Comparison of ENCODE assay signal across 1 mouse cellular context in the genomic region with DNA sequence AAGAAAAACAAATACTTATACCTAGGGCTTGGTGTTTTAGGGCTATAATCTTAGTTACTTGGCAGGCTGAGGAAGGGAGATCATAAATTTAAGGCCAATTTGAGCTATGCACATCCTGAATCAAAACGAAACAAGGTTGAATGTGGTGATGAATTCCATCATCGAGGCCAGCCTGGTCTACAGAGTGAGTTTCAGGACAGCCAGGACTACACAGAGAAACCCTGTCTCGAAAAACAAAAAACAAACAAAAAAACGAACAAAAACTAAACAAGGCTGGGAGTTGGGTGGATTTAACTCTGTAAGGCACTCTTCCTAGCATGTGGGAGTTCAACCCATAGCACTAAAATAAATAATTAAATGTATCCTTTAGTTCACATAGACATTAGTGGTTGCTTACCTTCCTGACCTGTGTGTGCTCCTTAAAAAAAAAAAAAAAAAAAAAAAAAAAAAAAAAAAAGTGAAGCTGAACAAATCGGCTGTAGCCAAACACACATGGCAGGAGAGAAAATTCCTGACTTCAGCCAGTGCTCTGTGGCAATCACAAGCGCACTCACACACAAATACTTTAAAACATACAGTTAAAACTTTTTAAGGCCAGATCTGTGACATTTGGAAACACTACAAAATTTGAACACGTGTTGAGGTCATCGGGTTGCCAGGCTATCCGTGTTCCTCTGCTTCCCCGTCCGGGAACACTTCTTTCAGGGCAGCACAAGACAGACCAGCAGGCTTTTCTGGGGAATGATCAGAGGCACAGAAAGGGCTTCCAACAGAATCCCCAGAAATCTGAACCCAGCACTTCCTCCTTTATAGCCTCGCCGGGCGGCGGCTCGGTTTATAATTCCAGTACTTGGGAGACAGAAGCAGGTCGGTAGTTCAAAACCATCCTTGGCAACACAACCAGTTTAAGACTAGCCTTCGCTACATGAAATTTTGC.
TF ChIP-seq lines count a peak whose summit lies in the region.

No protein-coding gene starts in this region.

TF ChIP-seq in CH12.LX, 34 proteins besides CTCF, POLR2A, EP300 and RAD21 (continued from another document):
- TF ChIP-seq MYC (IDR thresholded peaks at IDR 0.05; ENCODE audit: low read depth, low read length) (peak; percentile 97), GABPA (IDR thresholded peaks at IDR 0.05; ENCODE audit: insufficient replicate concordance, low read depth, low read length) (no peak), MEF2A (IDR thresholded peaks at IDR 0.05; ENCODE audit: borderline replicate concordance, low read depth, low read length) (no peak), JUND (conservative IDR thresholded peaks at IDR 0.05; ENCODE audit: low read depth, low read length) (0 out of 2 replicates have a peak, but pooled peaks have one; percentile 25), PAX5 (IDR thresholded peaks at IDR 0.05; ENCODE audit: low read length) (no peak), IRF4 (IDR thresholded peaks at IDR 0.05; ENCODE audit: low read depth, low read length) (peak; percentile 53; the same call in 1 of the 2 replicates), SIN3A (IDR thresholded peaks at IDR 0.05; ENCODE audit: low read length) (peak; percentile 61), USF1 (IDR thresholded peaks at IDR 0.05; ENCODE audit: low read depth, low read length) (no peak), BHLHE40 (IDR thresholded peaks at IDR 0.05; ENCODE audit: low read depth, low read length) (0 out of 2 replicates have a peak, but pooled peaks have one; percentile 32), ZKSCAN1 (IDR thresholded peaks at IDR 0.05; ENCODE audit: borderline replicate concordance, low read depth, low read length) (no peak), NELFE (IDR thresholded peaks at IDR 0.05; ENCODE audit: low read depth, low read length) (no peak; the same call in 1 of the 2 replicates), ZMIZ1 (IDR thresholded peaks at IDR 0.05; ENCODE audit: low read depth, low read length) (0 out of 2 replicates have a peak, but pooled peaks have one; percentile 13), JUN (IDR thresholded peaks at IDR 0.05; ENCODE audit: insufficient read depth, low read depth, low read length) (no peak), MAX (IDR thresholded peaks at IDR 0.05; ENCODE audit: low read length) (peak; percentile 93), MAFK (IDR thresholded peaks at IDR 0.05; ENCODE audit: insufficient replicate concordance, low read length) (no peak), ELF1 (IDR thresholded peaks at IDR 0.05; ENCODE audit: low read depth, low read length) (no peak), KAT2A (IDR thresholded peaks at IDR 0.05; ENCODE audit: insufficient replicate concordance, low read length) (0 out of 2 replicates have a peak, but pooled peaks have one; percentile 48), ZNF384 (IDR thresholded peaks at IDR 0.05; ENCODE audit: low read depth, low read length) (peak; percentile 97), USF2 (conservative IDR thresholded peaks at IDR 0.05; ENCODE audit: low read depth, low read length) (no peak), MXI1 (IDR thresholded peaks at IDR 0.05; ENCODE audit: low read depth, low read length) (peak; percentile 60; the same call in 1 of the 2 replicates), TCF12 (IDR thresholded peaks at IDR 0.05; ENCODE audit: low read depth, low read length) (0 out of 2 replicates have a peak, but pooled peaks have one; percentile 11), POLR2AphosphoS2 (IDR thresholded peaks at IDR 0.05; ENCODE audit: low read depth, low read length) (no peak), MAZ (IDR thresholded peaks at IDR 0.05; ENCODE audit: low read depth, low read length) (no peak), RCOR1 (conservative IDR thresholded peaks at IDR 0.05; ENCODE audit: low read depth, low read length) (no peak), CHD1 (IDR thresholded peaks at IDR 0.05; ENCODE audit: low read depth, low read length) (peak; percentile 92; the same call in 1 of the 2 replicates)
